Mouse (Mus musculus) intestine, embryonic 16.5 days (tissue): ENCODE measurements around the gene Stk17b. TPM values are rescaled to one million over a fixed set of nuclear protein-coding genes. Genes with fewer than 3 reads are reported as not detected.
"Not testable (repeated sequence)": the region's sequence is repeated elsewhere in the genome, so short reads cannot be mapped to it uniquely, and the experiment has no call there.

Experiments used
- ATAC-seq: fragments of 200-750 bp; cut with Nextera tagmentation; 2 replicates; pipeline ENCODE4 v1.8.0; 2017; ENCODE audit warnings: moderate TSS enrichment, moderate library complexity
- H3K27ac ChIP-seq: fragments of 300-500 bp; sonication (generic); 2 replicates; pipeline ENCODE4 v1.5.1; 2014; ENCODE audit warnings: mild to moderate bottlenecking, low read length
- H3K27me3 ChIP-seq: fragments of 300-500 bp; sonication (generic); replicated peaks from 2 replicates; pipeline ENCODE4 v1.6.1; 2014; ENCODE audit warnings: low read length, control low read depth, mixed read lengths; ENCODE audit not compliant: control insufficient read depth, insufficient read depth
- H3K36me3 ChIP-seq: fragments of 300-500 bp; sonication (generic); 2 replicates; pipeline ENCODE4 v1.6.1; 2014; ENCODE audit warnings: low read length, control low read depth; ENCODE audit not compliant: control insufficient read depth, insufficient read depth
- H3K4me1 ChIP-seq: fragments of 300-500 bp; sonication (generic); 2 replicates; pipeline ENCODE4 v1.6.1; 2014; ENCODE audit warnings: low read length, control low read depth, mixed read lengths; ENCODE audit not compliant: control insufficient read depth, insufficient read depth
- H3K4me2 ChIP-seq: fragments of 300-500 bp; sonication (generic); 2 replicates; pipeline ENCODE4 v1.6.1; 2014; ENCODE audit warnings: low read depth, low read length, control low read depth
- H3K4me3 ChIP-seq: fragments of 300-500 bp; sonication (generic); 2 replicates; pipeline ENCODE4 v1.5.1; 2014; ENCODE audit warnings: mild to moderate bottlenecking, low read length
- H3K9ac ChIP-seq: fragments of 300-500 bp; sonication (generic); 2 replicates; pipeline ENCODE4 v1.6.1; 2014; ENCODE audit warnings: low read depth, low read length
- H3K9me3 ChIP-seq: fragments of 300-500 bp; sonication (generic); 2 replicates; pipeline ENCODE4 v1.6.1; 2016; ENCODE audit warnings: low read length, control low read depth; ENCODE audit not compliant: control insufficient read depth
- WGBS: fragments of 180-500 bp; shearing (Covaris S2); extraction: QIAGEN DNeasy Blood & Tissue Kit; methylation state at CpG from one replicate; pipeline ENCODE4 v1.1.7; 2014; 5-methylcytosine and 5-hydroxymethylcytosine counted together
- polyA plus RNA-seq: library from polyadenylated mRNA; unstranded; fragments of >200 nt; fragmentation: Nextera tagmentation; extraction: Ambion mirVana; gene quantifications from 2 replicates; pipeline ENCODE4 v1.2.1, GENCODE M21; 2015

Gene Stk17b
- polyA plus RNA-seq, 1 experiment from 2014 or later, result 16.1 TPM

DNA sequence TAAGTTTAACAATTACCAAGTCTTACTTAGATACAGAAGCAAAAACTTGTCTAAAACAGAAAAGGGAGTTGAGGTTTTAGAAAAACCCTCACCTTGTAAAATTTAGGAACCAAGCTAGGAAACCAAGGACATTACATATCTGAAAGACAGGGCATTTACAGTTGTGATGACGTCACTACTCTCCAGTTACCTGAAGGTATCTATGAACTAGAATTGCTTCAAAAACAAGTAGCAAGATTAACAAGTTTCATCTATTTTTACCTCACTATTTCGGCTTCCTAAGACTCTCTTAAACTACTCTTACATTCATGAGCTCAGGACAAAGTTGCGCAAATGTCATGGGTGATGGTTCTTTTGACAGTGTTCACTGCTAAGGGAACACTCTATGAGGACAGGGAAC is 12.1 kb downstream of the Stk17b start:
- no peak for ATAC-seq
- no peaks in the 10 kb centered on the region for H3K36me3 ChIP-seq
- H3K27me3 ChIP-seq, result no peaks in the 10 kb centered on the region

DNA sequence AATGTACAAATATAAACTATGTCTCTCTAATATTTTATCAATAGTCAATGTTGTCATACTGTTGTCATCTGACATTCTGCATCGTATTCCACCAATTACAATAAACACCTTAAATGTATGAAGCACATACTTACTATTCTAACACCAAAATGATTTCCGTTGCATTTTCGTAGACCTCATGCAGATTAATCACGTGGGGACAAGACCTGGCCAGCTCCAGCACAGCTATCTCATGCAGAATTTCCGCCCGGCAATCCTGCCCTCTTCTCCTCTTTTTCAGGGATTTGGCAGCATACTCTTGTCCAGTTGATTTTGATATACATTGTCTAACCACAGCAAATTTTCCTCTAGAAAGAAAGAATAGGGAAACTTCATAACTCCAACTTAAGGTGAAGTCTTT is 13.5 kb downstream of the Stk17b start:
- H3K4me1 ChIP-seq, result no peaks in the 10 kb centered on the region
- ATAC-seq, result no peak
- no peak overlapping the region for H3K9ac ChIP-seq
- no peak overlapping the region for H3K4me3 ChIP-seq
- H3K27ac ChIP-seq, result no peak overlapping the region
- H3K27me3 ChIP-seq, result no peaks in the 10 kb centered on the region
- WGBS, result 91% methylated on average over 6 of the region's 6 CpGs
- H3K36me3 ChIP-seq, result no peaks in the 10 kb centered on the region
- no peaks in the 10 kb centered on the region for H3K9me3 ChIP-seq
- H3K4me2 ChIP-seq, result no peak overlapping the region

More for the DNA sequence above, 12.1 kb downstream of the Stk17b start:
- no peak overlapping the region for H3K4me3 ChIP-seq
- 91% methylated on average over 3 of the region's 3 CpGs for WGBS
- no peak overlapping the region for H3K9ac ChIP-seq
- H3K4me2 ChIP-seq, result no peak overlapping the region
- no peak overlapping the region for H3K27ac ChIP-seq
- no peaks in the 10 kb centered on the region for H3K4me1 ChIP-seq
- no peaks in the 10 kb centered on the region for H3K9me3 ChIP-seq

DNA sequence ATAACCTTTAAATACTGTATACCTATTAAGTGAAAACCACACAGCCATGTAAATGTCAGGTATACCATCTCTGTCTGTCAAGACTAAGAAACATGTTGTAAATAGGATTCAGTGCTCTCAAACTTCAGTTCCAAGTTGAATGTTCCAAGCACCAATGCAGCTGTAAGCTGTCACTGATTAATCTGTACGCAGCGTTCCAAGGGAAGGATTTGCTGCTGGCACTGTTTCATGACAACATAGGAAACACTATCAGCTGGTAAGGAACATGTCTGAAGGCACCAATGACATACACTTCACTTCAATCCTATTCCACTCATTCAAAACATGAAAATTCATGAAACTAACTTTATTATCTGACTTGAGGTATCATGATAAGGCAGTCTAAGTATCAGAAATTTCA is 18.9 kb downstream of the Stk17b start:
- H3K9ac ChIP-seq, result no peak overlapping the region
- 66% methylated on average over 2 of the region's 2 CpGs for WGBS
- H3K36me3 ChIP-seq, result no peaks in the 10 kb centered on the region
- H3K27me3 ChIP-seq, result no peaks in the 10 kb centered on the region
- no peak overlapping the region for H3K27ac ChIP-seq
- no peaks in the 10 kb centered on the region for H3K4me1 ChIP-seq
- H3K4me2 ChIP-seq, result no peak overlapping the region
- ATAC-seq, result no peak
- no peak overlapping the region for H3K4me3 ChIP-seq
- H3K9me3 ChIP-seq, result no peaks in the 10 kb centered on the region

DNA sequence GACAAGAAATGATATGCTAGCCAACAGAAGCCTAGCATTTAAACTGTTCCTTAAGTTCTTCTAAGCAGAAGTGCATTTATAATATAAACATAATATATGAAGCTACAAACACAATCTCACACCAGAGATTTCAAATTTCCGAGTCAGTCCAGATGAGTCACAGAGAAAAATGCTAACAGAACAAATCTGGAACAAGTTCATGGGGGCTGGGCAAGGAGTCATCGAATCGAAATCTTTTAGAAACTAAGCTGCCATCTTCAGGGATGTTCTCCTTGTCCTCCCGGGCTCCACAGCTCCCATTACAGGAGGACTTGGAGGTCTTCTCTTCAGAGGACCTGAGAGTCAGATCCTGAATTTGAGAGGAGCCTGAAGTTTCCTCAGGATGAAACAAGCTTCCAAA is 27.7 kb downstream of the Stk17b start:
- no peaks in the 10 kb centered on the region for H3K27me3 ChIP-seq
- no peak overlapping the region for H3K4me2 ChIP-seq
- no peak overlapping the region for H3K4me3 ChIP-seq
- 76% methylated on average over 4 of the region's 4 CpGs for WGBS
- H3K9ac ChIP-seq, result no peak overlapping the region
- H3K4me1 ChIP-seq, result no peaks in the 10 kb centered on the region
- H3K27ac ChIP-seq, result no peak overlapping the region
- H3K9me3 ChIP-seq, result no peaks in the 10 kb centered on the region
- ATAC-seq, result no peak
- H3K36me3 ChIP-seq, result no peaks in the 10 kb centered on the region

- H3K9me3 ChIP-seq, H3K4me2 ChIP-seq, H3K4me3 ChIP-seq, H3K27me3 ChIP-seq, H3K9ac ChIP-seq, H3K27ac ChIP-seq, H3K36me3 ChIP-seq, H3K4me1 ChIP-seq, ATAC-seq: not testable (repeated sequence)
- 89% methylated on average over 2 of the region's 2 CpGs for WGBS
Observed at GRCm38 (mm10) chr1:53753501-53753900, 31.5 kb downstream of the Stk17b start.

GRCm38 (mm10) chr1:53751144-53751543 is 33.9 kb downstream of the Stk17b start:
- Histone ChIP-seq H3K9ac (no peak overlapping the region), H3K4me2 (no peak overlapping the region), H3K9me3 (no peaks in the 10 kb centered on the region), H3K27ac (no peak overlapping the region), H3K27me3 (no peaks in the 10 kb centered on the region), H3K4me1 (no peaks in the 10 kb centered on the region), H3K36me3 (no peaks in the 10 kb centered on the region), H3K4me3 (no peak overlapping the region)
- ATAC-seq, result no peak
- 91% methylated on average over 1 of the region's 1 CpGs for WGBS

DNA sequence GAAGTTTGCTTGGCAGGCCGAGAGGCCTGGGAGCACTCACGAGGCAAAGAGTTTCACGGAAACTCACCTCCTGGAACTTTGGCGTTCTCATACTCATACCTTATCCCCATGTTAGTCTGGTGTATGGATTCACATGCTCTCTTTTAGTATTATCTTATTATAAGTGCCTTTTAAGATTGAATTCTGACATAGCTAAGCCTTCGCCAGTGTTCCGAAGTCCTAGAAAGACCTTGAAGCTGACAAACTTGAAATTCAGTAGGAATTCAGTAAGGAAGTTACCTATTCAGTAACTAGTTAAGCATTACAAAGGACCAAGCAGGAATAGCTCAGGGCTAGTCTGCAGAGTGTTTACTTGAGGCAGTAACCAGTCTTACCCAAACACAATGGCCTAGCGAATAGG is 34.3 kb downstream of the Stk17b start:
- not testable (repeated sequence) for H3K4me2 ChIP-seq, H3K36me3 ChIP-seq, ATAC-seq, H3K27me3 ChIP-seq, H3K9me3 ChIP-seq, H3K27ac ChIP-seq, H3K4me3 ChIP-seq, H3K9ac ChIP-seq, H3K4me1 ChIP-seq
- WGBS, result 87% methylated on average over 7 of the region's 7 CpGs

- ATAC-seq, H3K36me3 ChIP-seq, H3K27ac ChIP-seq, H3K4me3 ChIP-seq, H3K27me3 ChIP-seq, H3K9ac ChIP-seq, H3K4me1 ChIP-seq, H3K4me2 ChIP-seq, H3K9me3 ChIP-seq: not testable (repeated sequence)
- 88% methylated on average over 1 of the region's 1 CpGs for WGBS
Observed at GRCm38 (mm10) chr1:53749881-53750385, 35.1 kb downstream of the Stk17b start.

GRCm38 (mm10) chr1:53748571-53748970 is 36.5 kb downstream of the Stk17b start:
- ATAC-seq, result no peak
- no peak overlapping the region for H3K4me3 ChIP-seq
- H3K27ac ChIP-seq, result no peak overlapping the region
- no peaks in the 10 kb centered on the region for H3K27me3 ChIP-seq
- no peaks in the 10 kb centered on the region for H3K36me3 ChIP-seq
- no peak overlapping the region for H3K4me2 ChIP-seq
- H3K9me3 ChIP-seq, result no peaks in the 10 kb centered on the region
- no peaks in the 10 kb centered on the region for H3K4me1 ChIP-seq
- 54% methylated on average over 9 of the region's 11 CpGs for WGBS
- H3K9ac ChIP-seq, result no peak overlapping the region

DNA sequence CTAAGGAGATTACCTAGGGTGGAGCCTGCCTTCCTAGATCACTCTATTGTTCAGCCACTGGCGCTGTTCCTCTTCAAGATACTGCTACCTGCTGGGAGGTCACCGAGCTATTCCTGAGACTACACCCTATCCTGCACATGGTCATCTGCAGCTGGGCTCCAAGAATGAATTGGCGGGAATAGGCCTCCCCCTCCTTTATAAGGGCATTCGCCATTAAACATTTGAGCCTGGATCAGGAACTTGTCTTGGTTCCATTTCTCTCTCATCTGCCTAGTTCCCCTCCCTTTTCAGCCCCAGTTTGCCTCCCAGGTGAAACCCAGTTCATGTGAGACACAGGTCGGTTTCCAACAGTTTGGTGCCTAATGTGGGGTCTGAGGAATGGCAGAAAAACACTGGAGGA is 39.0 kb downstream of the Stk17b start:
- no peak for ATAC-seq
- WGBS, result 83% methylated on average over 5 of the region's 5 CpGs
- H3K27ac ChIP-seq, result no peak overlapping the region

More for the DNA sequence above, 39.0 kb downstream of the Stk17b start:
- H3K4me1 ChIP-seq, result no peaks in the 10 kb centered on the region
- no peaks in the 10 kb centered on the region for H3K9me3 ChIP-seq
- no peaks in the 10 kb centered on the region for H3K27me3 ChIP-seq
- H3K9ac ChIP-seq, result no peak overlapping the region
- H3K4me2 ChIP-seq, result no peak overlapping the region
- H3K4me3 ChIP-seq, result no peak overlapping the region
- no peaks in the 10 kb centered on the region for H3K36me3 ChIP-seq
